Mouse (Mus musculus): Measurements from ENCODE around the gene Magi3. TPM values are rescaled to one million over a fixed set of nuclear protein-coding genes. Genes with fewer than 3 reads are reported as not detected.

The Magi3 gene
- polyA plus RNA-seq, 1 experiment: 4.1 TPM

DNA sequence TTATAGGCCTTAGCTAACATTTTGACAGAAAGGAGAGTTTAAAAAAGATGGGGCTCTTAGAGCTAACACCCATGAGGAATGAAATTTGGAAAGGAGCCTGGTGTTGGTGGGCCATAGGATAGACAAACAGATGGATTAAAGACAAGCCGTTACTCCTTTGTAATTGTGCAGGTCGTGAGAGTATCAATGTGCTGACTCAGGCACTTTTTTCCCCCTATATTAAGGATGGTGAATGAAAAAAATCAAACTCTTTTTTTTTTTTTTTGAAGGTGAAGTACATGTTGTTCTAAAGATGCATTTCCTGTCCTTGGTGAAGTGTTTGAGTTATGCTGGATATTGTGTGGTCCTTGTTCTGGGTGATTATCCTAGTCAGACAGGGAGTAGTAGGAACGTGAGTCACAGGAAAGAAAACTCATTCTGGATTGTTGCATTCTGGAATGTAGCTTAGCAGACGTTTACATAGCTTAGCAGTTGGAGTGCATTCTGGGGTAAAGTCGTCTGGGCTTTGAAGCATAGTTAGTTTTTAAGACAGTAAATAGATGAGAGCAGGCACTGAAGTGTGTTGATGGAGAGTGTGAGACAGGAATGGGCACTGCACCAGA is 232.2 kb downstream of the Magi3 start:
- Histone ChIP-seq H3K27ac (ENCODE audit: control insufficient read depth, insufficient read depth, low read depth, low read length) (no peak overlapping the region), H3K4me1 (ENCODE audit: control insufficient read depth, insufficient read depth, low read length) (no peaks in the 10 kb centered on the region), H3K27me3 (ENCODE audit: control insufficient read depth, insufficient read depth, low read length) (no peaks in the 10 kb centered on the region), H3K36me3 (ENCODE audit: control insufficient read depth, insufficient read depth, low read length) (peaks cover 6% of the 10 kb centered on the region), H3K4me3 (ENCODE audit: control insufficient read depth, low read depth, low read length) (no peak overlapping the region)
- TF ChIP-seq POLR2A (IDR thresholded peaks at IDR 0.05; ENCODE audit: control insufficient read depth, low read depth, low read length) (no peak), CTCF (IDR thresholded peaks at IDR 0.05; ENCODE audit: control insufficient read depth, insufficient read depth, insufficient replicate concordance, low read depth, low read length) (no peak)

DNA sequence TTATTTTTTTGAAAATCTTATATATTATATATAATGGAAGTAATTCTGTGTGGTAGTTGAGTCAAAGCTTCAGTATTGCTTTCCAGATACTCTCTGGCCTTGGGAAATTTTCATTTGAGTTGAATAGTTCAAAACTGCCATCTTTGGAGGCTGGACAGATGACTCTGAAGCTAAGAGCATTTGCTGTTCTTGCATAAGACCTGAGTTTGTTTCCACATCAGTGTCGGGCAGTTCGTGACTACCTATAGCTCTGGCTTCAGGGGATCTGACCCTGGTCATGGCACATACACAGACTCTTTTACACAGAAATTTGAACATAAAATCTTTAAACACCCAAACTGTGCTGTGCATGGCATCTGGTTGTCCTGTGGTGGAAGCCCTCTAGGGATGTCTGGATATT is 235.0 kb downstream of the Magi3 start:
- TF ChIP-seq CTCF (IDR thresholded peaks at IDR 0.05; ENCODE audit: control insufficient read depth, insufficient read depth, insufficient replicate concordance, low read depth, low read length): no peak
- no peak for TF ChIP-seq POLR2A (IDR thresholded peaks at IDR 0.05; ENCODE audit: control insufficient read depth, low read depth, low read length)
- H3K27ac ChIP-seq (ENCODE audit: control insufficient read depth, insufficient read depth, low read depth, low read length): no peak overlapping the region
- peaks cover 6% of the 10 kb centered on the region for H3K36me3 ChIP-seq (ENCODE audit: control insufficient read depth, insufficient read depth, low read length)
- H3K4me3 ChIP-seq (ENCODE audit: control insufficient read depth, low read depth, low read length): no peak overlapping the region
- H3K4me1 ChIP-seq (ENCODE audit: control insufficient read depth, insufficient read depth, low read length): no peaks in the 10 kb centered on the region
- H3K27me3 ChIP-seq (ENCODE audit: control insufficient read depth, insufficient read depth, low read length): no peaks in the 10 kb centered on the region

DNA sequence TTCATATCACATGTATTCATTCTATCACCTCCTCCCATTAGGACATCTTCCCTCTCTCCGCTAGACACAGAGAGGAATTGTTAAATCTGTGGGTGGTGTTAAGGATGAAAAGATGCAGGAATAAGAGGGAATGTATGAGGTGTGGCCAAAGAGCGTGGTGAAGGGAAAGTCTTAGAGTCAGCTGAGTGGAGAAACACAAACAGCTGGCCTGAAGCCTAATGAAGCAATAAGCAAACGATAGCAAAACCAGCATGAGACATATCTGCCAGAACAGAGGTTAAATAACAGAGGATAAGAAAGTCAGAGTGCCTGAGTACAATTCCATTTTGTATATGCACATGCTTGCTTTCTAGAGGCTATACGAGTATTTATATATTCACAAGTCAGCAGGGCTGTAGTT is 235.6 kb downstream of the Magi3 start:
- peaks cover 6% of the 10 kb centered on the region for H3K36me3 ChIP-seq (ENCODE audit: control insufficient read depth, insufficient read depth, low read length)

DNA sequence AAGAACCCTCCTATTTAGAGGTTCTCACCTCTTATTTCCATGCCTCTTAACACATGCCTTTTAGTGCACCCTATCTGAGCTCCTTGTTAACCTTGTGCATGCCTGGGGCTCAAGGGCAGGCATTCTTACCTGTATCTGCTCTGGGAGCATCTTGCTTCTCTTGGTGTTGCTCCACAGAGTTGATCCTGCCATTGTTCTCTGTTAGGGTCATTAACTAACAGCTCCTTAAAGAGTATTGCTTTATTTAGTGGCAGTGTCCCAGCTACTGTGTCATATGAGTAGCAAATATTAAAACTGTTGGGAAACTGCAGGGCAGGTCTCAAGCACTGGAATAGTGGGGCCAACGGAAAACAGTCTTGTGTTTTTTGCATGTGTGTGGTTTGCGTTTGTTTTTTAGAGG is 249.0 kb downstream of the Magi3 start:
- Histone ChIP-seq H3K36me3 (ENCODE audit: control insufficient read depth, insufficient read depth, low read length) (no peaks in the 10 kb centered on the region), H3K27ac (ENCODE audit: control insufficient read depth, insufficient read depth, low read depth, low read length) (no peak overlapping the region), H3K27me3 (ENCODE audit: control insufficient read depth, insufficient read depth, low read length) (no peaks in the 10 kb centered on the region), H3K4me1 (ENCODE audit: control insufficient read depth, insufficient read depth, low read length) (no peaks in the 10 kb centered on the region; the same call in 1 of the 2 replicates), H3K4me3 (ENCODE audit: control insufficient read depth, low read depth, low read length) (no peak overlapping the region)
- TF ChIP-seq POLR2A (IDR thresholded peaks at IDR 0.05; ENCODE audit: control insufficient read depth, low read depth, low read length): no peak

More for the DNA sequence above, 235.6 kb downstream of the Magi3 start:
- Histone ChIP-seq H3K4me3 (ENCODE audit: control insufficient read depth, low read depth, low read length) (no peak overlapping the region), H3K4me1 (ENCODE audit: control insufficient read depth, insufficient read depth, low read length) (no peaks in the 10 kb centered on the region), H3K27me3 (ENCODE audit: control insufficient read depth, insufficient read depth, low read length) (no peaks in the 10 kb centered on the region), H3K27ac (ENCODE audit: control insufficient read depth, insufficient read depth, low read depth, low read length) (no peak overlapping the region)
- TF ChIP-seq CTCF (IDR thresholded peaks at IDR 0.05; ENCODE audit: control insufficient read depth, insufficient read depth, insufficient replicate concordance, low read depth, low read length) (no peak), POLR2A (IDR thresholded peaks at IDR 0.05; ENCODE audit: control insufficient read depth, low read depth, low read length) (no peak)

DNA sequence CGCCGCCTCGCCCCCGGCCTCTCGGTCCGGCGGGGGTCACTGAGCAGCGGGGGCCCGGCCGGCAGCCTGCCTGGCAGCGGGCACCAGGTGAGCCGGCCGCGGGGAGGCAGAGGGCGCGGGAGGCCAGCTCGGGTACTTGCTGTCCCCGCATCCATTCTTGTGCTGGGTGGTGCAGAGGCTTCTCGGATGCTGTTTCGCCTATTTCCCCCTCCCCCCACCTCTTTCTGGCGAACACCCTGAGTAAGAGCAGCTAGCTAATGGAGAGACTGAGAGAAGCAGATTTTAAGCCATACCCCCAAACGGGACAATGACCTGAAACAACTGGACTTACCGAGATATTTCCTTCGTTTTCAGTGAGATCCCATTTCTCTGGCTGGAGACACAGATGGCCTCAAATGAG is 251.5 kb downstream of the Magi3 start:
- peak overlapping the region; percentile 97 for H3K27ac ChIP-seq (ENCODE audit: control insufficient read depth, insufficient read depth, low read depth, low read length)
- TF ChIP-seq CTCF (IDR thresholded peaks at IDR 0.05; ENCODE audit: control insufficient read depth, insufficient read depth, insufficient replicate concordance, low read depth, low read length) (no peak), POLR2A (IDR thresholded peaks at IDR 0.05; ENCODE audit: control insufficient read depth, low read depth, low read length) (no peak)
- H3K4me1 ChIP-seq (ENCODE audit: control insufficient read depth, insufficient read depth, low read length): no peaks in the 10 kb centered on the region; the same call in 1 of the 2 replicates
- H3K4me3 ChIP-seq (ENCODE audit: control insufficient read depth, low read depth, low read length): peak overlapping the region; percentile 97
- no peaks in the 10 kb centered on the region for H3K36me3 ChIP-seq (ENCODE audit: control insufficient read depth, insufficient read depth, low read length)
- H3K27me3 ChIP-seq (ENCODE audit: control insufficient read depth, insufficient read depth, low read length): no peaks in the 10 kb centered on the region

DNA sequence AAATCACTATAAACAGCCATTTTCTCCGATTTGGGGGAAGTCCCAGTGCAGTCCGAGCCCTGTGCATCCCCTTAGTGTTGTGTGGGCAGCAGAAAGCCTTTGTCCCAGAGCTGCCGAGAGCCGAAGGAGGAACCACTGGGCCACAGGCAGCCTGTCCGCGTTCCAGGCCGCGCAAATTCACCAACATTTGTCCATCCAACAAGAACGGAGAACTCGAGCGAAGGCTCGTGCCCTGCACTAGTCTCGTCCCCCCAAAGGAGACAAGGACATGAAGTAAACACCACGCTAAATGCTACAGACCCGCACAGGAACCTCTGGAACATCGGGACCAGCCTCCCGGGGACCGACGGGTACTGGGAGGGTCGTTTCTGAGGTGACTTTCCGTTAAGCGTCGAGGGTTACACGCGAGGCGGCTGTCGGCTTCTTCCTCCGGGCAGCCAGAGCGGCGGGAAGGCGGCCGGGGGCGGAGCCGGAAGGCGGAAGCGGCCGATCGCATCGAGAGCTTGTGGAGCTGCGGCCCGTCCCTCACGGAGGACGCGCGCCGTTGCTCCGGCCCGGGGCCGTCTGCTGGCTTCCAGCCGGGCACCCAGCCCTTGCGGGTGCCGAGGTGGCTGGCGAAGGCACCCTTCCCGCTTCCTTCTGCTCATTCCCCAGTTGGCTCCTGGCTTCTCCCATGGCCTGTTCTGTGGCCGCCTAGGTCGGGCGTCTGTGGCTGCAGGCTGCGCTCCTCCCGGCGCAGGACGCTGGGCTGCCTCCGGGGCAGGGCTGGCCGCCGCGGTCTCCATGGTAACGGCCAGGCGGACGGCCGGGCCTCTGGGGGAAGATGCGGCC is 252.1 kb downstream of the Magi3 start, which contains the start of gene Phtf1:
Gene Phtf1, plus strand, starts transcription at position 250 of the 831 bp plus-strand sequence.
- no peaks in the 10 kb centered on the region for H3K27me3 ChIP-seq (ENCODE audit: control insufficient read depth, insufficient read depth, low read length)
- no peaks in the 10 kb centered on the region for H3K36me3 ChIP-seq (ENCODE audit: control insufficient read depth, insufficient read depth, low read length)
- H3K27ac ChIP-seq (ENCODE audit: control insufficient read depth, insufficient read depth, low read depth, low read length): peak within 1 kb of the TSS; percentile 97
- no peaks in the 10 kb centered on the region; the same call in 1 of the 2 replicates for H3K4me1 ChIP-seq (ENCODE audit: control insufficient read depth, insufficient read depth, low read length)
- H3K4me3 ChIP-seq (ENCODE audit: control insufficient read depth, low read depth, low read length): peak within 1 kb of the TSS; percentile 97
- no peak for TF ChIP-seq CTCF (IDR thresholded peaks at IDR 0.05; ENCODE audit: control insufficient read depth, insufficient read depth, insufficient replicate concordance, low read depth, low read length)
- TF ChIP-seq POLR2A (IDR thresholded peaks at IDR 0.05; ENCODE audit: control insufficient read depth, low read depth, low read length): peak; percentile 69

DNA sequence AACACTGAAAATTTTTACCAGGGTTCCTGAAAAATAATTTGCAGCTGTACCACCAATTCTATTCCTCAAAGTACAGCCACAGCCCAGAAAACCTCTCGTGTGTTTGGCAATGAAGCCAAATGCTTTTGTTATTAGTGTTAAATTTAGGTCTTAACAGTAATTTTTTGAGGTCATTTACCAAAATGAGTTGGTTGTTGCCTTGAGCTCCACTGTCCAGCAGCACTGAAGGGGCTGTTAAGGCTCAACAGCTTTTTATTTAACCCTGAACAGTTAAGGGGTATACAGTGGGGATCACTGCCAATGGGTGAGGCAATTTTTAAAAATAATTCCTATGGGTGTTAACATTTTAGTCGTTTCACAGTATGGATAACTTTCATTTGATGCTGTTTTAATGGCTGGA is 252.9 kb downstream of the Magi3 start:
- no peak for TF ChIP-seq POLR2A (IDR thresholded peaks at IDR 0.05; ENCODE audit: control insufficient read depth, low read depth, low read length)
- no peak for TF ChIP-seq CTCF (IDR thresholded peaks at IDR 0.05; ENCODE audit: control insufficient read depth, insufficient read depth, insufficient replicate concordance, low read depth, low read length)
- Histone ChIP-seq H3K4me1 (ENCODE audit: control insufficient read depth, insufficient read depth, low read length) (no peaks in the 10 kb centered on the region; the same call in 1 of the 2 replicates), H3K27ac (ENCODE audit: control insufficient read depth, insufficient read depth, low read depth, low read length) (no peak overlapping the region; the same call in 1 of the 2 replicates), H3K4me3 (ENCODE audit: control insufficient read depth, low read depth, low read length) (peak overlapping the region; percentile 21; the same call in 1 of the 2 replicates), H3K27me3 (ENCODE audit: control insufficient read depth, insufficient read depth, low read length) (no peaks in the 10 kb centered on the region), H3K36me3 (ENCODE audit: control insufficient read depth, insufficient read depth, low read length) (no peaks in the 10 kb centered on the region)
